Mouse (Mus musculus) limb, embryonic 11.5 days (tissue): ENCODE data around the gene Psmd9. TPM values are rescaled to one million over a fixed set of nuclear protein-coding genes. Genes with fewer than 3 reads are reported as not detected.

Experiments used
- ATAC-seq: fragments of 200-750 bp; cut with Nextera tagmentation; 2 replicates; pipeline ENCODE4 v1.8.0; 2017; ENCODE audit warnings: low read depth; ENCODE audit not compliant: insufficient number of reproducible peaks, low FRiP score, low TSS enrichment
- DNase-seq: peaks from one replicate; pipeline ENCODE4 v3.0.0-alpha.2; 2015; ENCODE audit warnings: low spot score
- H3K27ac ChIP-seq: fragments of 300-500 bp; sonication (generic); replicated peaks from 2 replicates; pipeline ENCODE4 v1.5.1; 2014; ENCODE audit warnings: low read depth, mild to moderate bottlenecking, low read length
- H3K27me3 ChIP-seq: fragments of 300-500 bp; sonication (generic); 2 replicates; pipeline ENCODE4 v1.6.1; 2014; ENCODE audit warnings: mild to moderate bottlenecking, low read length, mixed read lengths; ENCODE audit not compliant: control insufficient read depth, insufficient read depth
- H3K36me3 ChIP-seq: fragments of 300-500 bp; sonication (generic); 2 replicates; pipeline ENCODE4 v1.6.1; 2014; ENCODE audit warnings: mild to moderate bottlenecking, low read length, moderate library complexity, mixed read lengths; ENCODE audit not compliant: control insufficient read depth, insufficient read depth
- H3K4me1 ChIP-seq: fragments of 300-500 bp; sonication (generic); 2 replicates; pipeline ENCODE4 v1.6.1; 2014; ENCODE audit warnings: low read length, mixed read lengths; ENCODE audit not compliant: control insufficient read depth, insufficient read depth
- H3K4me2 ChIP-seq: fragments of 300-500 bp; sonication (generic); 2 replicates; pipeline ENCODE4 v1.6.1; 2014; ENCODE audit warnings: low read depth, mild to moderate bottlenecking, moderate library complexity; ENCODE audit not compliant: severe bottlenecking
- H3K4me3 ChIP-seq: fragments of 300-500 bp; sonication (generic); 2 replicates; pipeline ENCODE4 v1.5.1; 2014; ENCODE audit warnings: low read depth, low read length
- H3K9ac ChIP-seq: fragments of 300-500 bp; sonication (generic); 2 replicates; pipeline ENCODE4 v1.6.1; 2014; ENCODE audit warnings: mild to moderate bottlenecking, low read length
- H3K9me3 ChIP-seq: fragments of 300-500 bp; sonication (generic); 2 replicates; pipeline ENCODE4 v1.6.1; 2016; ENCODE audit warnings: low read length; ENCODE audit not compliant: control insufficient read depth
- WGBS: fragments of 180-500 bp; shearing (Covaris S2); extraction: QIAGEN DNeasy Blood & Tissue Kit; methylation state at CpG from one replicate; pipeline ENCODE4 v1.1.7; 2014; 5-methylcytosine and 5-hydroxymethylcytosine counted together
- polyA plus RNA-seq: library from polyadenylated mRNA; unstranded; fragments of >200 nt; fragmentation: Nextera tagmentation; extraction: Ambion mirVana; gene quantifications from 2 replicates; pipeline ENCODE4 v1.2.1, GENCODE M21; 2014

Psmd9 gene
- polyA plus RNA-seq, 1 experiment from 2014 or later = 85.8 TPM

GRCm38 (mm10) chr5:123151707-123152362 is 17.4 kb upstream of the Psmd9 start:
- H3K9ac ChIP-seq = no peak overlapping the region
- DNase-seq (no peak), ATAC-seq (no peak)
- H3K9me3 ChIP-seq = no peaks in the 10 kb centered on the region
- H3K4me1 ChIP-seq = peaks cover 25% of the 10 kb centered on the region
- WGBS = 94% methylated on average over 18 of the region's 19 CpGs
- H3K4me3 ChIP-seq = no peak overlapping the region
- H3K27me3 ChIP-seq = no peaks in the 10 kb centered on the region
- H3K4me2 ChIP-seq = no peak overlapping the region
- H3K36me3 ChIP-seq = peaks cover 45% of the 10 kb centered on the region
- H3K27ac ChIP-seq = no peak overlapping the region

DNA sequence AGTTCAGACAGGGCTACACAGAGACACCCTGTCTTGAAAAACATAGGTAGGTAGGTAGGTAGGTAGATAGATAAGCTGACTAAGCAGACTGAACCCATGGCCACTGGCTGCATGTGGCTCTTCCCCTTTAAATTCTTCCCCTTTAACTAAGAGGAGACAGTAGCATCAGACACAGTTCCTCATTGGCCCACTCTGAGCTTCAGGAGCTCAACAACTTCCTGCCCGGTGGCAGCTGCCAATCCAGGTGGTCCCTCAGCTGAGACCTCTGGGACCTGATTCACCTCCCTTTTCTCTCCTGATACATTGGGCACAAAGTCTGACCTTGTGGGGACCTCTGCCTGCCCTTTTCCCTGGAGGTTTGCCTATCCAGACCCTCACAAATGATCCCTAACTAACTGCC is 16.3 kb upstream of the Psmd9 start:
- DNase-seq (no peak), ATAC-seq (no peak)
- H3K9ac ChIP-seq = no peak overlapping the region
- H3K4me1 ChIP-seq = peaks cover 25% of the 10 kb centered on the region
- H3K27me3 ChIP-seq = no peaks in the 10 kb centered on the region
- peaks cover 36% of the 10 kb centered on the region for H3K36me3 ChIP-seq
- H3K9me3 ChIP-seq = no peaks in the 10 kb centered on the region
- H3K27ac ChIP-seq = no peak overlapping the region
- H3K4me3 ChIP-seq = no peak overlapping the region
- no peak overlapping the region for H3K4me2 ChIP-seq
- 100% methylated on average over 1 of the region's 1 CpGs for WGBS

- H3K9me3 ChIP-seq = no peaks in the 10 kb centered on the region
- WGBS = 64% methylated on average over 7 of the region's 7 CpGs
- ATAC-seq = no peak
Measured at GRCm38 (mm10) chr5:123155425-123155824, 13.8 kb upstream of the Psmd9 start.

GRCm38 (mm10) chr5:123156763-123157162 is 12.4 kb upstream of the Psmd9 start:
- WGBS = 92% methylated on average over 12 of the region's 12 CpGs
- Histone ChIP-seq H3K4me2 (no peak overlapping the region), H3K4me1 (no peaks in the 10 kb centered on the region), H3K9ac (no peak overlapping the region), H3K36me3 (peaks cover 52% of the 10 kb centered on the region), H3K27ac (no peak overlapping the region), H3K9me3 (no peaks in the 10 kb centered on the region), H3K4me3 (no peak overlapping the region), H3K27me3 (no peaks in the 10 kb centered on the region)
- DNase-seq = no peak
- no peak for ATAC-seq

More at GRCm38 (mm10) chr5:123155425-123155824, 13.8 kb upstream of the Psmd9 start:
- peaks cover 8% of the 10 kb centered on the region for H3K4me1 ChIP-seq
- no peaks in the 10 kb centered on the region for H3K27me3 ChIP-seq
- H3K27ac ChIP-seq = no peak overlapping the region
- H3K9ac ChIP-seq = no peak overlapping the region
- H3K36me3 ChIP-seq = peaks cover 50% of the 10 kb centered on the region
- DNase-seq = peak; percentile 76
- no peak overlapping the region for H3K4me2 ChIP-seq
- H3K4me3 ChIP-seq = no peak overlapping the region

- Histone ChIP-seq H3K4me3 (no peak overlapping the region), H3K36me3 (peaks cover 47% of the 10 kb centered on the region), H3K4me2 (no peak overlapping the region), H3K9ac (no peak overlapping the region), H3K27ac (no peak overlapping the region), H3K9me3 (no peaks in the 10 kb centered on the region), H3K4me1 (no peaks in the 10 kb centered on the region), H3K27me3 (no peaks in the 10 kb centered on the region)
- 88% methylated on average over 4 of the region's 4 CpGs for WGBS
- ATAC-seq (no peak), DNase-seq (no peak)
Measured at GRCm38 (mm10) chr5:123157972-123158371, 11.2 kb upstream of the Psmd9 start.

DNA sequence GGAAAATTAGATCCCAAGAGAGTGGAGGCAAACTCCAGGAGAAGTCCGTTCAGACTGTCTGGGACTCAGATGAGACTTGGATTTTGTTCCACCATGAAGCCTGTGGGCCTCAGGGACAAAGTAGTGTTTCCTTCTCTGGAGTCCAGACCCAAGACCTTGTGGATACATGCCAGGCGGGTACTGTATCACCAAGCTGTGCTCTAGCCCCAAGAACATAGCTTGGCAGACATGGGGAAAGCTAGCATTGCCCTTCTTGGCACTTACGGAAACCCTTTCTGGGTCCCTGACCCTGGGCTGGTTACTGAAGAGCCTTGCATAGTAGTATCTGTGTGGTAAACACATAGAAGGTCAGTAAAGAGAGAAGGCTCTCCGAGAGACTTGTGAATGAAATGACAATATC is 9.8 kb upstream of the Psmd9 start:
- Histone ChIP-seq H3K9me3 (no peaks in the 10 kb centered on the region), H3K4me1 (no peaks in the 10 kb centered on the region), H3K9ac (no peak overlapping the region), H3K27ac (no peak overlapping the region), H3K27me3 (no peaks in the 10 kb centered on the region), H3K4me2 (no peak overlapping the region), H3K36me3 (peaks cover 52% of the 10 kb centered on the region), H3K4me3 (no peak overlapping the region)
- DNase-seq (no peak), ATAC-seq (no peak)
- 92% methylated on average over 4 of the region's 4 CpGs for WGBS

DNA sequence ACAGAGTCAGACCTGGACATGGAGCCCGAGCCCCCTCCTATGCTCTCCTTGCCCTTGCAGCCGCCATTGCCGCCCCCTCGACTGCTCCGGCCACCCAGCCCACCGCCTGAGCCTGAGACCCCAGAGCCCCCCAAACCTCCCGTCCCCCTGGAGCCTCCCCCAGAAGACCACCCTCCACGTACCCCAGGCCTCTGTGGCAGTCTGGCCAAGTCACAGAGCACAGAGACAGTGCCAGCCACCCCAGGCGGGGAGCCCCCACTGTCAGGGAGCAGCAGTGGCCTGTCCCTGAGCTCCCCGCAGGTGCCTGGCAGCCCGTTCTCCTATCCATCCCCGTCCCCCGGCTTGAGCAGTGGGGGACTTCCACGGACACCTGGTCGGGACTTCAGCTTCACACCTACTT is 9.3 kb upstream of the Psmd9 start:
- no peaks in the 10 kb centered on the region for H3K27me3 ChIP-seq
- H3K4me3 ChIP-seq = no peak overlapping the region
- H3K27ac ChIP-seq = no peak overlapping the region
- H3K4me1 ChIP-seq = no peaks in the 10 kb centered on the region
- H3K9me3 ChIP-seq = no peaks in the 10 kb centered on the region
- ATAC-seq (no peak), DNase-seq (no peak)
- H3K9ac ChIP-seq = no peak overlapping the region
- 92% methylated on average over 15 of the region's 15 CpGs for WGBS
- no peak overlapping the region for H3K4me2 ChIP-seq
- peaks cover 48% of the 10 kb centered on the region for H3K36me3 ChIP-seq

GRCm38 (mm10) chr5:123160341-123160740 is 8.9 kb upstream of the Psmd9 start:
- Histone ChIP-seq H3K27ac (no peak overlapping the region), H3K36me3 (peaks cover 48% of the 10 kb centered on the region), H3K9ac (no peak overlapping the region), H3K9me3 (no peaks in the 10 kb centered on the region), H3K27me3 (no peaks in the 10 kb centered on the region), H3K4me1 (no peaks in the 10 kb centered on the region), H3K4me2 (no peak overlapping the region), H3K4me3 (no peak overlapping the region)
- ATAC-seq = no peak
- WGBS = 93% methylated on average over 15 of the region's 15 CpGs
- DNase-seq = no peak

DNA sequence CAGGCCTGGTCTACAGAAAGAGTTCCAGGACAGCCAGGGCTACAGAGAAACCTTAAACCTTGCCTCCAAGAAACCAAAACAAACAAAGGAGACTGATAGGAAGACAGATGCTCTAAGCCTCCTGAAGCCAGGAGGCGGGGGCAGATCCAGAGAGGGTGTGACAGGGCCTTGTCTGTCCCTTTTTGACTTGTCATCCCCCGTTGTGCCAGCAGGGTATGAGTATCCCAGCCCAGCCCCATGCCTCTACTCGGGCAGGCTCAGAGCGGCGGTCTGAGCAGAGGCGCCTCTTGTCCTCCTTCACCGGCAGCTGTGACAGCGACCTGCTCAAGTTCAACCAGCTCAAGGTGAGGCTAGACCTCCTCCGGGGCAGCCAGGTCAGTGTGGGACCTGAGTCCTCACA is 6.3 kb upstream of the Psmd9 start:
- 87% methylated on average over 9 of the region's 9 CpGs for WGBS
- DNase-seq (no peak), ATAC-seq (no peak)
- Histone ChIP-seq H3K4me1 (no peaks in the 10 kb centered on the region), H3K27ac (no peak overlapping the region), H3K27me3 (no peaks in the 10 kb centered on the region), H3K36me3 (peaks cover 58% of the 10 kb centered on the region), H3K4me2 (no peak overlapping the region), H3K4me3 (no peak overlapping the region), H3K9me3 (no peaks in the 10 kb centered on the region), H3K9ac (no peak overlapping the region)
